Mouse (Mus musculus) testis, adult 2 months (tissue): ENCODE results near the gene Rpl11. TPM values are rescaled to one million over a fixed set of nuclear protein-coding genes. Genes with fewer than 3 reads are reported as not detected.

ENCODE experiments used
- H3K27ac ChIP-seq: fragments of 200-500 bp; 2 replicates; pipeline ENCODE4 v1.5.1; 2012; ENCODE audit warnings: low read depth, low read length; ENCODE audit not compliant: control insufficient read depth, insufficient read depth
- H3K27me3 ChIP-seq: fragments of 200-500 bp; 2 replicates; pipeline ENCODE4 v1.6.1; 2012; ENCODE audit warnings: mild to moderate bottlenecking, low read length, moderate library complexity; ENCODE audit not compliant: control insufficient read depth, insufficient read depth
- H3K36me3 ChIP-seq: fragments of 200-500 bp; 2 replicates; pipeline ENCODE4 v1.6.1; 2012; ENCODE audit warnings: mild to moderate bottlenecking, low read length; ENCODE audit not compliant: control insufficient read depth, insufficient read depth
- H3K4me1 ChIP-seq: fragments of 200-500 bp; 2 replicates; pipeline ENCODE4 v1.6.1; 2012; ENCODE audit warnings: low read length; ENCODE audit not compliant: control insufficient read depth, insufficient read depth
- H3K4me3 ChIP-seq: fragments of 200-500 bp; 2 replicates; pipeline ENCODE4 v1.5.1; 2012; ENCODE audit warnings: low read depth, mild to moderate bottlenecking, low read length, moderate library complexity, mixed read lengths; ENCODE audit not compliant: control insufficient read depth
- CTCF ChIP-seq: fragments of 200-500 bp; IDR thresholded peaks from 2 replicates; pipeline ENCODE4 v1.5.1; 2012; ENCODE audit warnings: low read depth, mild to moderate bottlenecking, inconsistent platforms, low read length, moderate library complexity; ENCODE audit not compliant: control insufficient read depth, insufficient read depth, insufficient replicate concordance
- POLR2A ChIP-seq: fragments of 200-500 bp; IDR thresholded peaks from 2 replicates; pipeline ENCODE4 v1.6.1; 2012; ENCODE audit warnings: low read depth, mild to moderate bottlenecking, inconsistent platforms, low read length, moderate library complexity; ENCODE audit not compliant: control insufficient read depth
- polyA plus RNA-seq: library from polyadenylated mRNA; depleted of rRNA; stranded (reverse); fragments of >200 nt; gene quantifications from 2 replicates; pipeline ENCODE4 v1.2.3, GENCODE M21; 2012

Rpl11 gene
- polyA plus RNA-seq, 1 experiment = 212 TPM

GRCm38 (mm10) chr4:136020743-136021548 lies 32.3 kb downstream of the Rpl11 start:
- Histone ChIP-seq H3K36me3 (no peaks in the 10 kb centered on the region), H3K4me1 (peaks cover 9% of the 10 kb centered on the region), H3K27ac (peak overlapping the region; percentile 85), H3K4me3 (peak overlapping the region; percentile 97), H3K27me3 (no peaks in the 10 kb centered on the region)
- TF ChIP-seq CTCF (no peak), POLR2A (no peak)

GRCm38 (mm10) chr4:136016059-136016602 lies 37.1 kb downstream of the Rpl11 start:
- TF ChIP-seq POLR2A (no peak), CTCF (no peak)
- Histone ChIP-seq H3K4me1 (peaks cover 7% of the 10 kb centered on the region), H3K27ac (no peak overlapping the region)

GRCm38 (mm10) chr4:136010586-136010985 lies 42.6 kb downstream of the Rpl11 start:
- Histone ChIP-seq H3K36me3 (peaks cover 7% of the 10 kb centered on the region), H3K27ac (no peak overlapping the region), H3K4me1 (no peaks in the 10 kb centered on the region), H3K4me3 (no peak overlapping the region), H3K27me3 (no peaks in the 10 kb centered on the region)
- TF ChIP-seq CTCF (no peak), POLR2A (no peak)

More at GRCm38 (mm10) chr4:136016059-136016602, 37.1 kb downstream of the Rpl11 start:
- H3K27me3 ChIP-seq = no peaks in the 10 kb centered on the region
- H3K36me3 ChIP-seq = no peaks in the 10 kb centered on the region; the same call in none of the 2 replicates
- no peak overlapping the region for H3K4me3 ChIP-seq

- H3K27ac ChIP-seq = no peak overlapping the region
- H3K4me3 ChIP-seq = no peak overlapping the region
- no peaks in the 10 kb centered on the region for H3K4me1 ChIP-seq
- no peak for TF ChIP-seq CTCF
- TF ChIP-seq POLR2A = no peak
- H3K36me3 ChIP-seq = peaks cover 7% of the 10 kb centered on the region
- H3K27me3 ChIP-seq = no peaks in the 10 kb centered on the region
These were observed 44.3 kb downstream of the Rpl11 start for GRCm38 (mm10) chr4:136008782-136009447.

GRCm38 (mm10) chr4:136006821-136007220 lies 46.4 kb downstream of the Rpl11 start:
- H3K27ac ChIP-seq = no peak overlapping the region
- no peaks in the 10 kb centered on the region for H3K27me3 ChIP-seq

GRCm38 (mm10) chr4:136004921-136005320 lies 48.3 kb downstream of the Rpl11 start:
- H3K27ac ChIP-seq = no peak overlapping the region
- H3K36me3 ChIP-seq = peaks cover 7% of the 10 kb centered on the region
- no peaks in the 10 kb centered on the region for H3K27me3 ChIP-seq
- TF ChIP-seq POLR2A (no peak), CTCF (no peak)
- no peak overlapping the region for H3K4me3 ChIP-seq
- H3K4me1 ChIP-seq = no peaks in the 10 kb centered on the region

More at GRCm38 (mm10) chr4:136006821-136007220, 46.4 kb downstream of the Rpl11 start:
- peaks cover 8% of the 10 kb centered on the region for H3K36me3 ChIP-seq
- TF ChIP-seq POLR2A (no peak), CTCF (no peak)
- no peaks in the 10 kb centered on the region for H3K4me1 ChIP-seq
- H3K4me3 ChIP-seq = no peak overlapping the region

GRCm38 (mm10) chr4:136004107-136004675 lies 49.0 kb downstream of the Rpl11 start:
- H3K27ac ChIP-seq = no peak overlapping the region
- H3K27me3 ChIP-seq = no peaks in the 10 kb centered on the region
- H3K4me3 ChIP-seq = no peak overlapping the region
- no peaks in the 10 kb centered on the region for H3K4me1 ChIP-seq
- peaks cover 7% of the 10 kb centered on the region for H3K36me3 ChIP-seq
- TF ChIP-seq CTCF = no peak
- no peak for TF ChIP-seq POLR2A
